Comparison of ENCODE assay signal across 9 mouse cellular contexts in the genomic region with DNA sequence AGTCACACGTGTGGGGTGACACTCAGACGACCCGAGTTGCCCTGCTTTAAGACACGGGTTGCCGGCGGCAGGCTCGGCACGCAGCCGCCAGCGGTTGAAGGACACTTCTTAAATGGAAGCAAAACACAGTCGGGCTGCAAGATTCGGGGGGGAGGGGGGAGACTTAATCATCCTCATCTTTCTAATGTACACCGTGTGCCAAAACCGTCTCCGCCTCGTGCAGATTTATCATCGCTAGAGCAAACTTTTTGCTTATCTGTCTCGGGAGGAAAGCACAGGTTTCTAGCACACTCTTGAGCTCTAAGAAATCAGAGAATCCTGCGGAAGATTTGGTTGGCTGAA. TPM values are rescaled to one million over a fixed set of nuclear protein-coding genes. Genes with fewer than 3 reads are reported as not detected.
DNase-seq lines count a peak whose midpoint lies in the region; ATAC-seq lines count a peak whose summit lies in the region.
"Had no signal": no experiment of that assay in that cellular context is flagged by ENCODE, and none has a peak within 500 bp of the region (broad histone marks: within the 10 kb centered on the region; RNA-seq: fewer than 3 reads in every experiment).

No protein-coding gene starts in this region.

- H3K4me2 ChIP-seq in heart, embryonic 14.5 days (ENCODE audit: low read length), result peak overlapping the region; percentile 99
- peak overlapping the region; percentile 99 for H3K4me2 ChIP-seq in hindbrain, embryonic 13.5 days

- peaks cover 0 to 5% of the 10 kb centered on the region in 2 experiments; a peak in 1 of 4 replicates for H3K4me1 ChIP-seq in heart, embryonic 14.5 days (ENCODE audit: control insufficient read depth in 2 of 2, insufficient read depth in 2 of 2, low read length in 2 of 2)
- peaks cover 22% of the 10 kb centered on the region for H3K4me1 ChIP-seq in hindbrain, embryonic 13.5 days (replicated peaks)
- H3K4me1 ChIP-seq in midbrain, embryonic 10.5 days, result peaks cover 32% of the 10 kb centered on the region

- peaks cover 62% of the 10 kb centered on the region for H3K27me3 ChIP-seq in heart, embryonic 14.5 days (ENCODE audit: control insufficient read depth, insufficient read depth, low read length)
- peaks cover 78% of the 10 kb centered on the region for H3K27me3 ChIP-seq in hindbrain, embryonic 13.5 days
- H3K27me3 ChIP-seq in midbrain, embryonic 10.5 days (ENCODE audit: low read depth, poor library complexity, severe bottlenecking), result peaks cover 82% of the 10 kb centered on the region

- DNase-seq in heart, postnatal 36 days, result no peak
- peak; percentile 91 for DNase-seq in NIH3T3 (ENCODE audit: low read depth)
- no peak for DNase-seq in midbrain, embryonic 10.5 days (ENCODE audit: low spot score)
- DNase-seq in embryo, embryonic 9.5 days (ENCODE audit: extremely low spot score), result no peak
- DNase-seq in layer of hippocampus, postnatal 14 days (ENCODE audit: low spot score in 2 of 2), result no peak

- H3K4me3 ChIP-seq in heart, embryonic 14.5 days (ENCODE audit: control insufficient read depth in 1 of 2, insufficient read depth in 1 of 2, low read depth in 1 of 2, low read length in 2 of 2), result peak overlapping the region; percentile 56 to 63
- peak overlapping the region; percentile 70 for H3K4me3 ChIP-seq in hindbrain, embryonic 13.5 days
- H3K4me3 ChIP-seq in midbrain, embryonic 10.5 days, result peak overlapping the region; percentile 75

- H3K36me3 ChIP-seq in heart, embryonic 14.5 days (ENCODE audit: control insufficient read depth, insufficient read depth, low read length), result no peaks in the 10 kb centered on the region
- H3K36me3 ChIP-seq in hindbrain, embryonic 13.5 days, result no peaks in the 10 kb centered on the region
- no peaks in the 10 kb centered on the region for H3K36me3 ChIP-seq in midbrain, embryonic 10.5 days

- no peaks in the 10 kb centered on the region for H3K9me3 ChIP-seq in heart, embryonic 14.5 days (ENCODE audit: control insufficient read depth, low read length)
- H3K9me3 ChIP-seq in hindbrain, embryonic 13.5 days, result no peaks in the 10 kb centered on the region
- no peaks in the 10 kb centered on the region for H3K9me3 ChIP-seq in midbrain, embryonic 10.5 days (replicated peaks)

- ATAC-seq in heart, embryonic 14.5 days (ENCODE audit: insufficient number of reproducible peaks, insufficient read depth, low FRiP score, low read depth), result no peak
- peak; percentile 60; the same call in 1 of the 2 replicates for ATAC-seq in hindbrain, embryonic 13.5 days (ENCODE audit: low FRiP score)
- ATAC-seq in frontal cortex, adult (ENCODE audit: low TSS enrichment), result no peak; the same call in 1 of the 2 replicates

- H3K9ac ChIP-seq in heart, embryonic 14.5 days (ENCODE audit: low read length), result peak overlapping the region; percentile 63
- H3K9ac ChIP-seq in hindbrain, embryonic 13.5 days, result peak overlapping the region; percentile 75

- WGBS in heart, embryonic 14.5 days, result 2% methylated on average over 19 of the region's 19 CpGs
- 1% methylated on average over 19 of the region's 19 CpGs for WGBS in hindbrain, embryonic 13.5 days
- WGBS in midbrain, embryonic 10.5 days, result under 1% methylated on average over 19 of the region's 19 CpGs

- H3K27ac ChIP-seq in heart, embryonic 14.5 days (replicated peaks in 1 of 2; ENCODE audit: control insufficient read depth in 1 of 2, insufficient read depth in 1 of 2, low read depth in 2 of 2, low read length in 2 of 2), result no peak overlapping the region
- no peak overlapping the region for H3K27ac ChIP-seq in hindbrain, embryonic 13.5 days
- peak overlapping the region; percentile 78 for H3K27ac ChIP-seq in midbrain, embryonic 10.5 days (replicated peaks)

- intact Hi-C loops in heart, postnatal 36 days (cut with DNase I), result loop anchor here (5.0 to 10.0 kb wide), 2 partner anchors 134 to 881 kb away; no protein-coding TSS in a partner anchor

RNA-seq across cellular contexts. Expression of a gene that starts 0.9 kb away (rescaled TPM):
- polyA plus RNA-seq in heart, embryonic 14.5 days (2014; fragmentation: Nextera tagmentation; extraction: Ambion mirVana), result 0.92 and 1.4 TPM in 2 replicates
- 1 to 10 TPM; 1.7 to 3.6 TPM for total RNA-seq in heart, postnatal 36 days (2021)
- 11.0 and 15.6 TPM in 2 replicates for polyA plus RNA-seq in hindbrain, embryonic 13.5 days (2015; fragmentation: Nextera tagmentation; extraction: Ambion mirVana)
- 4.3 and 7.0 TPM in 2 replicates for polyA plus RNA-seq in midbrain, embryonic 10.5 days (2016; fragmentation: Nextera tagmentation; extraction: Ambion mirVana)
- 1 to 10 TPM in 1 of 2 experiments, under 1 TPM in 1; 0.83 to 1.2 TPM for total RNA-seq in layer of hippocampus, postnatal 14 days (2021)
- total RNA-seq: neutrophil, adult 5-6 weeks had no signal
